23 mouse cellular contexts compared by ENCODE assay signal in genomic region chr6:47004430-47004829, GRCm38 (mm10).
DNase-seq lines count a peak whose midpoint lies in the region; ATAC-seq lines count a peak whose summit lies in the region.
"Had no signal": no experiment of that assay in that cellular context is flagged by ENCODE, and none has a peak within 500 bp of the region (broad histone marks: within the 10 kb centered on the region; RNA-seq: fewer than 3 reads in every experiment).

No protein-coding gene starts in this region.

- no peak for DNase-seq in frontal cortex, postnatal 25 days (ENCODE audit: low spot score in 2 of 2)
- DNase-seq in right cerebral cortex, adult 2 months (ENCODE audit: low spot score in 2 of 2), result peak; percentile 36 to 41
- no peak for DNase-seq in right cerebral cortex, postnatal 4 days
- DNase-seq in left cerebral cortex, adult 8-10 months (ENCODE audit: low spot score in 2 of 2), result peak; percentile 6 to 34
- DNase-seq in telencephalon, adult 2 months (ENCODE audit: low read depth, low spot score), result peak; percentile 54
- no peak for DNase-seq in gastrocnemius, postnatal 25 days
- no peak for DNase-seq in lung, postnatal 14 days
- DNase-seq: adrenal gland, adult 2 months; adrenal gland, postnatal 36 days; cerebellum, adult 8-10 months; cerebellum, postnatal 25 days; gastrocnemius, postnatal 14 days; heart, adult 11 months; heart, postnatal 4 days; kidney, adult 11 months; kidney, postnatal 25 days; liver, embryonic 13.5 days; lung, adult 18-20 months had no signal

- peak; percentile 97 for ATAC-seq in frontal cortex, adult (ENCODE audit: low TSS enrichment)
- ATAC-seq: activated CD4-positive, CD25-positive, alpha-beta regulatory T cell, adult 4 months; inflammation-experienced regulatory T-cells, adult 6 months; lung, postnatal 0 days; midbrain, embryonic 15.5 days had no signal

Comparison
In these comparisons a context has a peak if more than half of its experiments do, and no peak if none do; other contexts are left out.
1. DNase-seq: peak in right cerebral cortex, adult 2 months (2 of 2), left cerebral cortex, adult 8-10 months (2 of 2) and telencephalon, adult 2 months (single experiment); none in frontal cortex, postnatal 25 days (0 of 2), right cerebral cortex, postnatal 4 days (single experiment), gastrocnemius, postnatal 25 days (single experiment) and lung, postnatal 14 days (single experiment).